Mouse (Mus musculus) embryonic fibroblast, embryonic 13.5 days (primary cell): ENCODE data around the gene Pcdh17.

Experiments used
- CTCF ChIP-seq: IDR thresholded peaks from 2 replicates; pipeline ENCODE4 v1.5.1; 2011; ENCODE audit warnings: mild to moderate bottlenecking, control low read depth, low read length, moderate library complexity, borderline replicate concordance; ENCODE audit not compliant: insufficient read depth
- POLR2A ChIP-seq: IDR thresholded peaks from 2 replicates; pipeline ENCODE4 v1.6.1; 2011; ENCODE audit warnings: low read depth, mild to moderate bottlenecking, control low read depth, low read length, moderate library complexity

DNA sequence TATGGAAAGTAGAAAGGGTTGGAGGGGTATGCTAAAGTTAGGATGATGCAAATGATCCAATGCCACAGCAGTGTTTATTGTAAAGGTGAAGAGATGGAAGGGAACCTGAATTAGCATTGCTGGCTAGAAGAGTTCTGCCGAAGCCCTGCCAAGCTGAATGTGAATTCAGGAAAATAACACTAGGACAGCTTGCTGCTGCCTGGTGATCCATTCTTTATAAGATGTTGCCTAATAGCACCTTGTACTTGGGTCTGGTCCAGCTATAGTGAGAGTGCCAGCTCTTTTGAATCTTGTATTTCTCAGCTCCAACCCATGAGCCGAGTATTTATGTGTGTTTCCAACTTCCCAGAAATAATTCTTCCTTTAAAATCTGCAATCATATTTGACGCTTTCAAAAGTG is 98.5 kb downstream of the Pcdh17 start:
- TF ChIP-seq CTCF (no peak), POLR2A (no peak)
